Mouse (Mus musculus): ENCODE measurements around the gene B4galnt1. TPM values are rescaled to one million over a fixed set of nuclear protein-coding genes. Genes with fewer than 3 reads are reported as not detected.
"Not testable (repeated sequence)": the region's sequence is repeated elsewhere in the genome, so short reads cannot be mapped to it uniquely, and the experiment has no call there.

Gene B4galnt1
- polyA plus RNA-seq, 1 experiment from 2014 or later = 30.2 TPM

GRCm38 (mm10) chr10:127129431-127129830 is 35.6 kb upstream of the B4galnt1 start:
- ATAC-seq = no peak
- 77% methylated on average over 4 of the region's 4 CpGs for WGBS

GRCm38 (mm10) chr10:127132469-127132868 is 32.6 kb upstream of the B4galnt1 start:
- no peak for ATAC-seq

More at GRCm38 (mm10) chr10:127129431-127129830, 35.6 kb upstream of the B4galnt1 start:
- Histone ChIP-seq H3K4me2 (replicated peaks) (no peak overlapping the region), H3K4me1 (replicated peaks) (no peaks in the 10 kb centered on the region), H3K27ac (no peak overlapping the region), H3K36me3 (no peaks in the 10 kb centered on the region), H3K4me3 (replicated peaks) (no peak overlapping the region), H3K9me3 (no peaks in the 10 kb centered on the region), H3K27me3 (no peaks in the 10 kb centered on the region), H3K9ac (replicated peaks) (no peak overlapping the region)

GRCm38 (mm10) chr10:127134394-127135035 is 30.5 kb upstream of the B4galnt1 start:
- not testable (repeated sequence) for H3K4me2 ChIP-seq (replicated peaks); H3K27me3 ChIP-seq; H3K27ac ChIP-seq; H3K4me3 ChIP-seq (replicated peaks); ATAC-seq; H3K9ac ChIP-seq (replicated peaks); H3K36me3 ChIP-seq; H3K4me1 ChIP-seq (replicated peaks); H3K9me3 ChIP-seq
- WGBS = 85% methylated on average over 3 of the region's 3 CpGs

More at GRCm38 (mm10) chr10:127132469-127132868, 32.6 kb upstream of the B4galnt1 start:
- 75% methylated on average over 5 of the region's 5 CpGs for WGBS
- H3K27ac ChIP-seq = no peak overlapping the region
- H3K4me3 ChIP-seq (replicated peaks) = no peak overlapping the region
- no peak overlapping the region for H3K9ac ChIP-seq (replicated peaks)
- H3K9me3 ChIP-seq = no peaks in the 10 kb centered on the region
- H3K4me1 ChIP-seq (replicated peaks) = no peaks in the 10 kb centered on the region
- no peaks in the 10 kb centered on the region for H3K27me3 ChIP-seq
- no peak overlapping the region for H3K4me2 ChIP-seq (replicated peaks)
- no peaks in the 10 kb centered on the region for H3K36me3 ChIP-seq

DNA sequence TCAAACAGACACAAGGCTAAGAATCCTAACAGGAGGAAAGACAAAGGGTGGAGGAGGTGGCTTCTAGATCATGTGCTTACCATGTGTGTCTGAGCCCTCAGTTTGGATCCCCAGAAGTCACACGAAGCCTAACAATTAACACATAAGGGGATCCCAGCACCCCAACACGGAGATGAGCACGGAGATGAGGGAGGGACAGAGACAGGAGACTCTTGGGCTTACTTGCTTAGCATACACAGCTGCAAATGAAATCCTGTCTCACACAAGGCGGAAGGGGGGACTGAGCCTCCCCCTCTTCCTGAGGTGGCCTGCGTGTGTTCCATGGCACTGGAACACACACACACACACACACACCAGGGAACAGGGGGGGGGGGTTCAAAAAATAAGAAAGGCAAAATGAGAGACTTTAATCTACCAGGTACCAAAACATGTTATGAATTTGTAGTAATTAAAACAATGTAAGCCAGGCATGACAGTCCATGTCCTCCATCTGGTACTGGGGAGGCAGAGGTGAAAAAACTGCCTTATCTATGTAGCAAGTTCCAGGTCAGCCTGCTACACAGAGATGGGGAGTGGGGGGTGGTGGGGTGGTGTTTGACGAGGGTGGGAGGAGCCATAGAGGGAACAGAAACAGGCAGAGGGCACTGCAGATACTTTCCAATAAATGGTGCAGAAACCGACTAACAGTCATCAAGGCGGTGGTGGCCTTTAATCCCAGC is 29.7 kb upstream of the B4galnt1 start:
- Histone ChIP-seq H3K27ac (no peak overlapping the region), H3K9ac (replicated peaks) (no peak overlapping the region), H3K4me3 (replicated peaks) (no peak overlapping the region), H3K9me3 (no peaks in the 10 kb centered on the region), H3K4me1 (replicated peaks) (no peaks in the 10 kb centered on the region), H3K36me3 (no peaks in the 10 kb centered on the region), H3K27me3 (no peaks in the 10 kb centered on the region), H3K4me2 (replicated peaks) (no peak overlapping the region)
- ATAC-seq = no peak
- WGBS = 65% methylated on average over 8 of the region's 8 CpGs

DNA sequence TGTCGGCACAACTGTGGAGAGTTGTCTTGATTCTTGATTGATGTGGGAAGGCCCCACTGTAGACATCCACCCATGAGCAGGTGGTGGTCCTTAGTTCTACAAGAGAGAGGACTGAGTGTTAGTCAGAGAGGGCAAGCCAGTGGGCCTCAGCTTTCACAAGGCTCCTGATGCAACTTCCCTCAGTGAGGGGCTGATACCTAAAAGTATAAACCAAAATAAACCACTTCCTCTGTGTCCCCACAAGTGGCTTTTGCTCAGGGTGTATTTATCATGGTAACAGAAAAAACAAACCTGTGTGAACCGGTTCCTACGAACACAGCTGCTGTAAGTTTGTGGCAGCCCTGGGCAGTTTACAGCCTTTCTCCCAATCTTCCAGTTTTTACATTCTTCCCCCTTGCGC is 28.5 kb upstream of the B4galnt1 start:
- H3K27me3 ChIP-seq = no peaks in the 10 kb centered on the region
- H3K4me1 ChIP-seq (replicated peaks) = no peaks in the 10 kb centered on the region
- H3K9me3 ChIP-seq = no peaks in the 10 kb centered on the region
- ATAC-seq = no peak
- no peak overlapping the region for H3K9ac ChIP-seq (replicated peaks)
- WGBS = 92% methylated on average over 4 of the region's 4 CpGs
- H3K4me3 ChIP-seq (replicated peaks) = no peak overlapping the region
- no peaks in the 10 kb centered on the region for H3K36me3 ChIP-seq
- H3K4me2 ChIP-seq (replicated peaks) = no peak overlapping the region
- H3K27ac ChIP-seq = no peak overlapping the region

- H3K27ac ChIP-seq = no peak overlapping the region
- H3K4me2 ChIP-seq (replicated peaks) = no peak overlapping the region
- ATAC-seq = no peak
- H3K9me3 ChIP-seq = no peaks in the 10 kb centered on the region
- H3K4me3 ChIP-seq (replicated peaks) = no peak overlapping the region
- no peaks in the 10 kb centered on the region for H3K4me1 ChIP-seq (replicated peaks)
- H3K36me3 ChIP-seq = no peaks in the 10 kb centered on the region
- no peaks in the 10 kb centered on the region for H3K27me3 ChIP-seq
- WGBS = 78% methylated on average over 3 of the region's 3 CpGs
- no peak overlapping the region for H3K9ac ChIP-seq (replicated peaks)
Observed at GRCm38 (mm10) chr10:127137896-127138295, 27.1 kb upstream of the B4galnt1 start.

- no peak for ATAC-seq
- no peaks in the 10 kb centered on the region for H3K27me3 ChIP-seq
- no peak overlapping the region for H3K4me3 ChIP-seq (replicated peaks)
- H3K36me3 ChIP-seq = no peaks in the 10 kb centered on the region
- no peak overlapping the region for H3K4me2 ChIP-seq (replicated peaks)
- H3K9ac ChIP-seq (replicated peaks) = no peak overlapping the region
- H3K27ac ChIP-seq = no peak overlapping the region
- H3K4me1 ChIP-seq (replicated peaks) = no peaks in the 10 kb centered on the region
- WGBS = 89% methylated on average over 18 of the region's 18 CpGs
- H3K9me3 ChIP-seq = no peaks in the 10 kb centered on the region
Observed at GRCm38 (mm10) chr10:127138328-127139141, 26.5 kb upstream of the B4galnt1 start.

- no peak overlapping the region for H3K4me3 ChIP-seq (replicated peaks)
- no peaks in the 10 kb centered on the region for H3K9me3 ChIP-seq
- ATAC-seq = no peak
- no peak overlapping the region for H3K9ac ChIP-seq (replicated peaks)
- H3K36me3 ChIP-seq = no peaks in the 10 kb centered on the region
- H3K27me3 ChIP-seq = no peaks in the 10 kb centered on the region
- H3K27ac ChIP-seq = no peak overlapping the region
- no peaks in the 10 kb centered on the region for H3K4me1 ChIP-seq (replicated peaks)
- H3K4me2 ChIP-seq (replicated peaks) = no peak overlapping the region
- WGBS = 85% methylated on average over 11 of the region's 11 CpGs
Observed at GRCm38 (mm10) chr10:127140971-127141370, 24.1 kb upstream of the B4galnt1 start.

GRCm38 (mm10) chr10:127141500-127141899 is 23.5 kb upstream of the B4galnt1 start:
- WGBS = 86% methylated on average over 8 of the region's 8 CpGs
- Histone ChIP-seq H3K4me1 (replicated peaks) (no peaks in the 10 kb centered on the region), H3K4me3 (replicated peaks) (no peak overlapping the region), H3K27me3 (no peaks in the 10 kb centered on the region), H3K36me3 (no peaks in the 10 kb centered on the region), H3K4me2 (replicated peaks) (no peak overlapping the region), H3K9me3 (no peaks in the 10 kb centered on the region), H3K9ac (replicated peaks) (no peak overlapping the region), H3K27ac (no peak overlapping the region)
- ATAC-seq = no peak

GRCm38 (mm10) chr10:127143228-127143627 is 21.8 kb upstream of the B4galnt1 start:
- WGBS = 84% methylated on average over 8 of the region's 8 CpGs
- H3K4me3 ChIP-seq (replicated peaks) = no peak overlapping the region

DNA sequence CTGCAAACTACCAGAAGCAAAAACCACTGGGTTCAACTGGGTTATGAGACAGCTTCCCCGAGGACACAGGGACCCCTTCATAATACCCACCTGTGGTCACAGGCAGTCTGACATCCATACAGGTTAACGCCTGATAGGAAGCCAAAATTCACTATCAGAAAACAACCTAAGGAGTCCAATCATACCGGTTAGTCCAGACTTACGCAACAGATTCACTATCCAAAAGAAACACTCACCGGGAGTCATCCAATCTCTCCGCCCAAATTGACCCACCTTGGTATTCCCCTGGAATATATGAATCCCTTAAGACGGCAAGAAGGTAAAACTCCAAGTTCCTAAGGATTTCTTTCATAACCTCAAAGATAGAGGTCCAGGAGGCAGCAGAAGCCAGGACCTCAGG is 20.5 kb upstream of the B4galnt1 start:
- Histone ChIP-seq H3K27ac (no peak overlapping the region), H3K9ac (replicated peaks) (no peak overlapping the region), H3K4me3 (replicated peaks) (no peak overlapping the region), H3K27me3 (no peaks in the 10 kb centered on the region), H3K4me1 (replicated peaks) (no peaks in the 10 kb centered on the region), H3K36me3 (no peaks in the 10 kb centered on the region), H3K4me2 (replicated peaks) (no peak overlapping the region), H3K9me3 (no peaks in the 10 kb centered on the region)
- WGBS = 92% methylated on average over 7 of the region's 7 CpGs
- ATAC-seq = no peak

More at GRCm38 (mm10) chr10:127143228-127143627, 21.8 kb upstream of the B4galnt1 start:
- no peak overlapping the region for H3K9ac ChIP-seq (replicated peaks)
- H3K4me1 ChIP-seq (replicated peaks) = no peaks in the 10 kb centered on the region
- H3K27ac ChIP-seq = no peak overlapping the region
- no peaks in the 10 kb centered on the region for H3K36me3 ChIP-seq
- no peak overlapping the region for H3K4me2 ChIP-seq (replicated peaks)
- H3K9me3 ChIP-seq = no peaks in the 10 kb centered on the region
- ATAC-seq = no peak
- H3K27me3 ChIP-seq = no peaks in the 10 kb centered on the region

DNA sequence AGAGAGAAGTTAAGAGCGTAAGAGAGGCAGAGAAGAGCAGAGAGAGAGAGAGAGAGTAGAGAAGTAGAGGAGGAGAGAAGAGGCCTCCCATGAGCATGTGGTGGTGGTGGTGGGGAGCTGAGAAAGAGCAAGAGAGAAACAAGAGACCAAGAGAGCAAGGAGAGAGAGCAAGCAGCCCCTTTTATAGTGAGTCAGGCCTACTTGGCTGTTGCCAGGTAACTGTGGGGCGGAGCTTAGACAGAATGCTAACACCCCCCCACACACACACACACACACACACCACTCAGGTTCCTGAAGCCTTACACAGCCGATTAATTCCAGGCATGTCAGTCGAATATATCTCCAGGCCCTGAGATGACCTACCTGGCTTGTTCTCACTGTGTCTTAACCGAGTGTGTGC is 19.7 kb upstream of the B4galnt1 start:
- H3K4me1 ChIP-seq (replicated peaks) = no peaks in the 10 kb centered on the region
- H3K4me2 ChIP-seq (replicated peaks) = no peak overlapping the region
- no peaks in the 10 kb centered on the region for H3K9me3 ChIP-seq
- H3K4me3 ChIP-seq (replicated peaks) = no peak overlapping the region
- ATAC-seq = no peak
- no peaks in the 10 kb centered on the region for H3K36me3 ChIP-seq
- WGBS = 86% methylated on average over 5 of the region's 5 CpGs
- no peak overlapping the region for H3K9ac ChIP-seq (replicated peaks)
- H3K27ac ChIP-seq = no peak overlapping the region
- H3K27me3 ChIP-seq = no peaks in the 10 kb centered on the region
